Mouse (Mus musculus) MN1 (cell line): Measurements from ENCODE around the gene Arid1b.

Experiments
- DNase-seq: peaks from one replicate; pipeline ENCODE4 v3.0.0-alpha.2; 2016; ENCODE audit warnings: low spot score

Arid1b gene

DNA sequence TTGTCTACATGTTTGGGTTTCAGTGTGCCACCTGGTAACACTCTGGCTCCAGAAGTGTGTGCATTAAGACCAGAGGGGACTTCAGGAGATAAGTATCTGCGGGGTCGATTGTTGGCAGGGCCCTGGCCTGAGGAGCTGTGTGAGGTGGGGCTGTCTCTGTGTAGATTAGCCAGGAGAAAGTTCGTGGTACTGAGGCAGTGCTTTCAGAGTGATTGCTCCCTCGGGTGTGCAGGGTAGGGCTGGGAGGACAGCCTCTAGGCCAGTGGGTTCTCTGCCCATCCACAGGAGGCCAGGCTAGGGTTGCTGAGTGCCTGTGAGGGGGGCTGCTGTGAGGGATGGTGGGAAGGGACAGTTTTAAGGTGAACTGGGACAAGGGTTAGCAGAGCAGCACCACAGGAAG lies 63.2 kb downstream of the Arid1b start:
- DNase-seq: no peak

DNA sequence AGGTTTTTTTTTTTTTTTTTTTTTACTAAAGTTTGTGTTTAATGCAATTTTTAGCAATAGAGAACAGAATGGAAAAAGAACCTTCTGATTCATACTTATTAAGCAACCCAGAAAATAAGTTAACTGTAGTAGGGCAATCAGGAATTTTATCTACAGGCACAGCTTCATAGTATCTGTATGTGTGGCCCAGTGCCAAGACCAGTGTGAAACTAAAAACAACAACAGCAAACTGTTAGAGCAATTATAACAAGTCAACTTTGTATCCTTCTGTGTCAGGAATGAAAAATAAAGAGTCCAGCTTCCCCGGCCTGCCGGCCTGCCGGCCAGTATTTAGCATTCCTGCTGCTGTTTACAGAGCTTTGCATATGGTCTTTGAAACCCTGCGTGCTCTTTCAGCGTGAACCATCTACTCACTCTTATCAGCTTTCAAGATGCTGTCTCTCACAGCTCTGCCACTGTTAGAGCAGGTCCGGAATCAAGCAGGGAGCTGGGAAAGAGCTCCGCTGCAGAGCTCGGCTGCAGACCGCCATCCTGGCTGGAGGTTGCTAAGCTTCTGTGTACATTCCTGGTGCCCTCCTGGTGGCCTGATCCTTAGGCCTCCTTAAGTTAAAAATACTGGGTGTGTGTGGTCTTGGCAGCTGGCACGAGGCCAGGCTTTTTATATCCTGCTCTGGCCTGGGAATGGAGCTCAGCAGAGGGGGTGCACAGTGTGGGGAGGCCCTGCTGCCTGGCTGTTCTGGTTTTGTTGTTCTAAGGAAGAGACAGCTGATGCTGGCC lies 64.0 kb downstream of the Arid1b start:
- peak; percentile 83 for DNase-seq

DNA sequence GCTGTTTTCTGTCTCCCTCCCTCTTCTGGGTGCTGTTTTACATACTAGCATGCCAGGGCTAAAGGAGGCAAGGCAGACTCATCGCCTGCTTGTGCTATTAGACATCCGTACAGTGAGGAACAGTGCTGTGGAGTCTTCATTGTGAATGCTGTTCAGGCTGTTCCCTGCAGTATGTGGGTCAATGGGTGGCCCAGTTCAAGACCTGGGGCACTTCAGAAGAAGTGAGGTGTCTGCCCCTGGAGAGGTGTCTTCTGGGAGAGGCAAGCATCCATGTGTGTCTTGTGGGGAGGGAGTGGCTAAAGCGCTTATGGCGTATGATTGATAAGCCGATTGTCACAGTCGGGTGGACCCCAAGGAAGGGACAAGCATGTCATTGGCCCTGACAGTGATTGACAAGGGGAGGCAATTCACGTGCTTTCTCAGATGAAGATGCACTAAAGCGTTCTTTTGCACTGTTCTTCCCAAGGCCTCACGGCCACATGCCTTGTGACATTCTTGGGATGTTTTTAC lies 65.0 kb downstream of the Arid1b start:
- DNase-seq: no peak

DNA sequence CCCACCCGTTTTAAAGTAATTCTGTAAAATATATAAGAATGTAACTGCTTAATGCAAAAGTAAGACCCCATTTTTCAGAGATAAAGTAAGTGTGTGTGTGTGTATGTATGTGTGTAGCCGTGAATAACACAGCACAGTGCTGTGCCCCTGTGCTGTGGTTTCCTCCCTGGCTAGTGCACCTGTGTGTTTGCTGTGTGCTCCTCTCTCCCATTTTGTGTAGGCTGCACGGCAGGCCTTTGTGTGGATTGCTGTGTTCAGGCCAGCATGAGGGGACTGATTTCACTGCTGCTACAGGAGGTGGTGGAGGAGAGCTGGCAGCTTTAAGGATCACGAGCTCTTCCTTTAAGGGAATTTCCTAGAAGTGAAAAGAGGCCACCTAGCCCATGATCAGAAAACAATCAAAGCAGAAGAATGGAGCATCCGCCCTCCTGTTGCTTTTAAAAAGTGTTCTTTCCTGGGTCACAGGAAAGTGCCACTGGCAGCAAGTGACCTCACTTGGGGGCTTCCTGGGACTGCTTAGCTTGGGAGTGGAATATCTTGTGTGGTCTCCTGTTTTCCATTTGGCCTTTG lies 66.5 kb downstream of the Arid1b start:
- no peak for DNase-seq

DNA sequence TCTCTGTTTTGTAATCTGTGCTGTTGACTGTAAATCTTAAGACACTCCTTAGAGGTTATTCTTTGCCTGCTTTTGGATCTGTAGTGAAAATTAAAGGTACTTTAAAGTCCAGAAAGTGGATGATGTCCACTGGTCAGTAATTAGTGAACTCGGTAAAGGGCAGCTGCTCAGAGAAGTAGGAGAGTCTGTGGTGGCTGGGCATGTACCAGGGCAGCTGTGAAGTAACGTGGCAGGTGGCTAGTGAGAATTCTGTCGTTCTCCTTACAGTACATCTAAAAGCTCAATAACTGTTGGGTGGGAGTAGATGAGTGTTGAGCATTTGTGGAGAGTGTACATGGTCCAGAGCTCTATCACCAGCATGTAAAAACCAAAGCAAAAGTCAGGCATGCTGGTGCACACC lies 67.1 kb downstream of the Arid1b start:
- no peak for DNase-seq

DNA sequence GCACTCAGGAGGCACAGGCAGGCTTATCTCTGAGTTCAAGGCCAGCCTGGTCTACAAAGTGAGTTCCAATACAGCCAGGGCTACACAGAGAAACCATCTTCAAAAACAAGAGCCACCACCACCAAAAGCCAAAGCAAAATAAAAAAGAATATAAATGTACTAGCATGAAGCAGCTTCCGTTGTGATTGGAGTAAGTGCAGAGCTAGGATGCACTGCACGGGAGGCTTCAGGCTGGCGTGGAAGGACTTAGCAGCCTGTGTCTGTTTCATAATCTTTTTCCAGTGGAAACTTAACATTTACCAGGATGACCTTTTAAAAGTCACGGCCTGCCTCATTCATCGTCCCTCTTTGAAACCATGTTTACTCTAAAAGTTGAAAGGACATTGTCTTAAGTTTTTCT lies 67.5 kb downstream of the Arid1b start:
- no peak for DNase-seq

DNA sequence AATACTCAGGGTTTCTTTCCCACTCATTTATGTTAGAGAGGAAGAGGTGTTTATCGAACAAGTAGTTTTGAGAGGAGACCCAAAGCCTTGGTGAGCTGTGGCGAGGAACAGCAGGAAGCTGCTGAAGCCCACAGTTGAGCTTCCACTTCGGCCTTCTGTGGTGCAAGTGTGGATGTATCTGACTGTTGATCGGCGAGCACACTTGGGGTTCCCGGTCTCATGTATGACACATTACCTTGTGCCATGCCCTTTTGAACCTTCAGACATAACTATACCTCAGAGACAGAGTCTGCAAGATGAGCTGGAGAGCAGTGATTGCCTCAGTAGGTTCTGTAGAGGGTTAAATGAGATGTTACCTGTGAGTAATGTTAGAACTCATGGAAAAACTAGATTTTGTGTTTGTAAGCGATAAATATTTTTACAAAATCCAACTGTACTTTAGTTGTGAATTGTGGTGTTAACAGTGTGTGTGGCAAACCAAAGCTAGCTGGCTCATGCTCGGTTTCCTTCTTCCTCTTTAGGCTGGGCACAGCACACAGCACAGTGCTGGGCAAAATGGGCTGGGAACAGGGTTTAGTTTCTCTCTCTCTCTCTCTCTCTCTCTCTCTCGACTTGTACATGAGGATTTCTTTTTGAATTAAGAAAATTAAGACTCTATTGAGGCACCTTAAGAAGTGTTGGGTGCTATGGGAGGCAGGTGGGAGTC lies 69.5 kb downstream of the Arid1b start:
- DNase-seq: no peak

DNA sequence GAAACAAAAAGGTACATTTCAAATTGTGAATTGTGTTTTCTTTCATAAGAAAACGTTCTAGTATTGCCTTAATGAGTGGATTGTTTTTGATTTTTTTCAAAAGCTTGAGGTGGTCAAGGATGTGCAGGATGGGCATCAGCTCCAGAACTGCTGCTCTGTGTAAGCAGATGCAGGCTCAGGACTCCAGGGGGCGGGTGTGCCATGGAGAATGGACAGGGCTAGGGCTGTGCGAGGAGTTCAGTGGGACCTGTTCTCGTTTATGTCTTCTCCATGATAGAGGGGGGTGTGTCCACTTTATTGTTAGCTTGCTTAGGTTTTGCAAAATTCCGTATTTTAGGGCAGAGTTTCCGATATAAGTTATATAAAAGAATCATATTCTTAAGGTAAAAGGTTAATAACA lies 70.6 kb downstream of the Arid1b start:
- DNase-seq: no peak

DNA sequence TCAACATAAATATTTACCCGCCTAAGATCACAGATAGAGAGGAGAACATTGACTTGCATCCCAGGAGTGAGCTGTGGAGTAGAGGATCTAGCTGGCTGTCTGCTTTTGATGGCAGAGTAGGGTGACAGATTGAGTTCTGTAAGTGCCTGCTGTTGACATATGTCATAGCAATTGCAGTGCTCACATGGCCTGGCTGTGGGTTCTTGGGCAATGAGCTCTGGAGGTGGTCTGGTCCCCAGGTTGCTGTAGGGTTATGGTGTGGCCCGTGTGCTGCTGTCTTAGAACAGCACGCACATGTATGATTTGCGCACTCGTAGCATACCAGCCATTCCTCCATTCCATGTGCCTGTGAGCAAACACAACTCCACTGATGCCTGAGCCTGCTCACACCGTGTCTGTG lies 71.1 kb downstream of the Arid1b start:
- no peak for DNase-seq

DNA sequence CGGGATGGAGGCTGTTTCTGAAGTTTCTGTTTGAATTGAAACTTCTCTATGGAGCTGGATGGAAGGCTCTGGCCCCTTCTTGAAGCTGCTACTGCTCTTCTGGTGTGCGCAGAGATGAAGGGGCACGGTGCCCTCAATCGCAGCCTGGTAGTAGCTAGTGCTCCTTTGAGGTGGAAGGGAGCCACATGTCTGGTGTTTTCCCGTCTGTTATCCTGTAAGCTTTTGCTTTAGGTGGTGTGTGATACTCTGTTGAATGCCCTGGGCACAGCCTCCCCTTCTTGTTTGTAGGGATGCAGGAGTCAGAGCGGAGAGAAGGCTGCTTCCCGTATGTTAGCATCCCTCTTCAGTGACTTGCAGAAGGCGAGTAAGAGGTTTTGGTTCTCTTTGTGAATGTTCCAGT lies 72.7 kb downstream of the Arid1b start:
- no peak for DNase-seq

DNA sequence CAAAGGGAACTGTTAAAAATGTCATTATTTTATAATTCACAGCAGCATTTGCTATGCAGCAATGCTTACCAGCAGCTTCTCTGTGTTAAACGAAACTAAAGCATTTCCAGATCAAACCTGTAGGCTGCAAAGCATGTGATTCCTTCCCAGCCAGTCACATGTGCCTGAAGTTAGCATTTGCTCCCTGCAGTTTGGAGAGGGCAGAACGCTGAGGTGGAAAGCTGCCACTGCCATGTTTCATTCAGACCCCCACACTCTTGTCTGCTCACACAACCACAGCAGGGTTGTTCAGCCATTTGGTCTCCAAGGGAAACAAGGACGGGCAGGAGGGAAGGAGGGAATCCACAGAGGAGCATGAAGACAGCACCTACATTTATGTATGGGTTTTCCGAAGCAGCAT lies 73.1 kb downstream of the Arid1b start:
- DNase-seq: no peak

DNA sequence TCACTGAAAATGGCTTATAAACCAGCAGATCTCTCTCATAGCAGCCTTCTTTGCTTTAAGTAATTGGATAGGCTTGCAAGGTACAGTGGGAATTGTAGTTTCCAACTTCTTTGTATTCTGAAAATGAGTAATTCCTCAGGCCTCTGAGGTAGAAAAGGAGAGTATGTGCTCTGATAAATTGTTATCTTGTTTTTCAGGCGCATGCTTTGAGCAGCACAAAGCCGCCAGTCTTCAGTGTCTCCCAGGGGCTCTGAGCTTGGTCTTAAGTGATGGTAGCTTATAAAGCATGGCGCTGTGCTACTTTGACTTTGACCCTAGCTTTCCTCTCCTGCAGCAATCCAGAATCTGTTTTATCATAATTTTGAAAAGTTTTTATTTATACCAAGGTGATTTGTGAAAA lies 76.3 kb downstream of the Arid1b start:
- no peak for DNase-seq

DNA sequence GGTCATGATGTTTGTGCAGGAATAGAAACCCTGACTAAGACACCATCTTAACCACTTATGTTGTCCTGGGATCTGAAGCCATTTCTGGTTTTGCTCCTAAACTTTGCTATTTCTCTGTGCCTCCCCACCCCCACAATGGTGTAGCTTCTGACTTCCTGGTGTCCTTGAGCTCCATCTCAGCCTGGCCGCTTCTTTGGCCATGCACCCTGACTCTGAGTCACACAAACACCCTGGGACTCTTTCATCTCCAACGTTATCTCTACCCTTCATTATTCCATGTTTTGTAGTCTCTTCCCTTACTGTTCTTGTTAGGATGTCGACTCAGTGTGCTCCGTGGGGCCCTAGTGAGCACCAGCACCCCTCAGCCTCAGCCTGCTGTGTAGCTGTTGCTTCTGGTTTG lies 78.4 kb downstream of the Arid1b start:
- DNase-seq: no peak

DNA sequence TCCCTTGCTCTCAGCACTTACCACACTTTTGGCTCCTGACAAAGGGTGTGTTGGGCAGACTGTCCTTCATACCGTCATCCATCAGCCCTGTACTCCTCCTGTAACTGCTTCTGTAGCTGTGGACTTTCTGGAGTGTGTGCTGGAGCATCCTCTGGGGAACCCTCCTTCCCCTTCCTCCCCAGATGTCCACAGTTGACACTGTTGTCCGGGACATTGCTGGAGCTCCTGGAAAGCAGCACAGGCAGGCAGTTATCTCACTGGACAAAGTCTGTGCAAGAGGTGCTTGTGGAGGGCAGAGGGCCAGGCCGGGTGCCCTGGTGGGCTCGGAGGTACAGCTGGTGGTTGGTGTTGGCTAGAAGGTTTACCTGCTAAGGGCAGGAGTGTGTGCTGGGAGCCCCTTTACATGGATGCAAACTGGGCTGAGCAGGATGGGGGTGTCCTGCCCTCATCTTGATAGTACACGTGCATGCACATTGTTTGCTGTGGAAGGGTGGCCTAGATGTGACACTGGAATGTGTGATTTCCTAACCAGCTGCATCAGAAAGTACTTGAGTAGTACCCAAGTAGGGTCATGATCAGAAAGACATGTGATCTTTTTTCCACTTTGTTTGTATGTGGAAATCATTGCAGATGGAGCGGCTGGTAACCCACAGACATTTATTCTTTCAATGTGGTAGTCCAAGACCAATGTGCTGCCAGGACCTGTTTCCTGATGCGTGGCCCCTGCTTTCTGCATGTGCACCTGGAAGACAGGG lies 80.8 kb downstream of the Arid1b start:
- no peak for DNase-seq

DNA sequence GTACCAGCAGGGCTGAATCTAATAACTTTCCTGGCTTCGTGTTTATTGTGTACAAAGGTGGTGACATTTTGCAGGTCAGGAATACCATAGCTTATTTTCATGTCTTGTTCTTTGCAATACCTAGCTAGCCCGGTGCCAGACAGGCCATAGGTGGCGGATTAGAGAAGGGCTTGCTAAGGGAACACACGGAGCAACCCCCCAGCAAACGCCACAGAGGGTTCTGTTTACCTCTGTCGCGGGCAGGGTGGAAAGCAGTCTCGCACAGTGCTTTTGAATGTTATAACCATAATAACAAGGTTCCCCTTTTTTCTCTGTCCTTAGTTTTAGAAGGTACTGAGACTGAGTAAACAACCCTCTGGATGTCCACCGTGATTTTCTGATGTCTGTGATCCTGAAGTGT lies 83.9 kb downstream of the Arid1b start:
- no peak for DNase-seq

DNA sequence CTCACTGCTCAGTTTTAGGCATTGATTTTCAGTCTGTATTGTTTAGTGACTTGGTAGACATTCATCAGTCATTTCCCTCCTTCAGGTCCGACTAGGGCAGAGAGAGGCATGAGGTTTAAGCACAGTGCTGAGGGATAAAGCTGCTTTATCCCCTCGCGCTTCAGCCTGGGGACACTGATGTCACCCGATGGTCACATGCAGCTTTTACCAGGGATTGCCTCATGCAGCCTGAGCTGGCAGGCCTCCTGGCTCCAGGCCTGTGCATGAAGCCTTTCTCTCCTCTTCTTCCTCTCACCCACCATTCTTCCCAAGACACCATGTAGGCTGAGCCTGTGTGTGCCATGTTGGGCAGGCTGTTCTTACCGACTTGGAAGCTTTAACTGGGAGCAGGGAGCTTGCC lies 84.4 kb downstream of the Arid1b start:
- DNase-seq: peak; percentile 49

DNA sequence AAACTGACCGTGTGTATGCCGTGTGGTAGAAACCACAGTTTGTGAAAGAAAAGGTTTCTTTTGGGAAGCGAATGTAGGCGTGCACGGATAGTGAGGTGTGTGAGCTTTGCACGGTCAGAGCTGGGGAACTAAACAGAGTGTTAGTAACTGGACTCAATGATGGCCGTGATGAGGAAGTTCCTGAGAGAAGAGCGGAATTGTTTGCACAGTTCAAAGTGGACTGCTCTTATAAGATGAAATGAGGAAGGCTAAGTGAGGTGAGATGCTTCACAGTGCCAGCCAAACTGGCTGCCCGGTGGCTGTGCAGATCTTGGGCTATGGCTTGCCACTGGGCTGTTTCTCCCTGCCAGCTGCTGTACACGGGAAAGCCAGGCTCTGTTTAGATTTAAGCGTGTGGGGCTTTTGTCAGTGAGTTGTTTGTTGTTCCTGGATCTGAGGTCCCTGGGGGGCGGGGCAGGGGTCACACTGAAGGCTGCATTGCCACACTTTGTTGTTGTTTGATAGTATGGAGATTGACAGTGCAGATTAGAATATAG lies 86.8 kb downstream of the Arid1b start:
- no peak for DNase-seq

DNA sequence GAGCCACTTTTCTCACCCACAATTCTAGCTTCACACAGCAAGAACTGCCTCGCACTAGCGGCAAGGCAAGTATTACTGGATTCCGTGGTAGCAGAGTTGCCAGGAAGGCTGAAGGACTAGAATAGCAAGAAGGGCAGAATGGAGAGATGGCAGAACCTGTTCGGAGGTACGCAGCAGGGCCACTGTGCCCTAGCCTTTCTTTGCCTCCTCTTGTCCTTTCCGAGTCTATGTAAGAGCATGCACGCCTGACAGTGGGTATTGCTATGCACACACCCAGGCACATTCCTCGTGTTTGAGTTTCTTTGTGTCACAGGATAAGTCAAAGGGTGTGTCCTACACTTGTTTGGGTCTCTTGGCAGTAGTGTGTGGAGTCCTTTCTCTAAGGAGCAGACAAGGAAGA lies 88.1 kb downstream of the Arid1b start:
- DNase-seq: no peak

DNA sequence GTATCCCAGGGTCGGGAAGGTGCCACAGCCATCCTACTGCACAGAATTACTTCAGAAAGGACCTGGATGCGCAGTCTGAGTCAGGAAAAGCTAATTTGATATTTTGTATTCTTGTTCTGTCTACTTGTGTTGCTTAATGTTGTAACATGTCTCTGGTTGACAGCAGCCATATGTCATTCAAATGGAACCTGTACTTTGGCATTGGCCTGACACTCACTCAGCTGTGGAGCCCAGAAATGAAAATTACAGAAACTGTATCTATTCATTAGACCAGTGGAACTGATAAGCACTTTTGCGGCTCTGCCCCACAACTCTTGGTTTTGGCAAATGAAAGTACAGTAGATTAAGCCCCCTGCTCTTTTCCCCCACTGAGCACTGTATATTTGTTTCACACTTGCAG lies 89.4 kb downstream of the Arid1b start:
- no peak for DNase-seq

DNA sequence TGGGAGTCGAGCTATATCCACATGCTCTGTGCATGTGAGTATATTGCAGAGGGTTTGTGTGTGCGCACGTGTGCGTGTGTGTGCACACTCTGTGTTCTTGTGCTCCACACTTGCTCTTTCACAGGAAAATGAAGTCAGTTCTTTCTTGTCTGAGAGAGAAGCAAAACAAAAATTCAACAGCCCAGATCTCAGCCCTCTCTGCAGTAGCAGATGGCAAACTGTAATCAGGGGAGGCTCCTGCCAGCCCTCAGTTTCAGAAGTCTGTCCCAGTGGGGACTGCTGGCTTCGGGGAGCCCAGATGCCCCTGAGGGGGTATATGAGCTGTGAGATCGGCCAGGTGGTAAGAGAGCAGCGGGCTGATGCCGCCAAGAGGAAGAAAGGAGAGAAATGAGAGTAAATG lies 90.0 kb downstream of the Arid1b start:
- DNase-seq: no peak

DNA sequence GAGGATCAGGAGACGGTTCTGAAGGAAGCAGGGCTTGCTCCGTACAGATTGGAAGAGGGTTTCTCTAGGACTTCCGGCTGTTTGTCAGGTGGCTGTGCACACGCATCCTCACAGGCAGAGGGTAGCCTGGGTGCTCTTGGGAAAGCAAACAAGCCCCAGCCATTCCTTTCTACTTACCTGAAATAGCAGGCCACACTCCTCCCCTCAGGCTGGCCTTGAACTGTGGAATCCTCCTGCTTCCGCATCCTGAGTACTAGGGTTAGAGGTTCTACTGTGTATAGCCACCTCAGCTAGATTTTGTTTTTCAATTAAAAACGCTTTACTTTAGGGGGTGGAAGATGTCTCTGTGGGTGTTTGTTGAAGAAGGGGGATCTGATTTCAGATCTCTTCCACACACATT lies 90.9 kb downstream of the Arid1b start:
- no peak for DNase-seq

DNA sequence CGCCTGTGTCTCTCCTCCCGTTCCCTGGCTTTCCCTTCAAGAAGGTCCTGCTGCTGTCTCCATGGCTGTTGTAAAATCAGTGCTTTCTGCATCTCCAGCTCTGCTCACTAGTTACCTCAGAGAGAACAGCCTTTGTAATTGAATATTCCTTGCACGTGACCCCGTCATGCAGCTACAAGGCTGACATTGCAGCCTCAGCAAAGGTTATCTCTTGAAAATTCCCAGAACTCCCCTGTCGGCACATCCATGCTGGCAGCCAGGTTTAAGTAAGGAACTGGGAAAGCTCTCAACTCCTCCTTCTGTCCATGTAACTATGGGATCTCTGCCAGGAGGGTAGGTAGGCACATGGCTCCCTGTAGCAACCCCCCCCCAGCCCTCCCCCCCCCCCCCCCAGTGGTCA lies 91.8 kb downstream of the Arid1b start:
- peak; percentile 66 for DNase-seq
